8 mouse cellular contexts compared by ENCODE assay signal in the genomic region with DNA sequence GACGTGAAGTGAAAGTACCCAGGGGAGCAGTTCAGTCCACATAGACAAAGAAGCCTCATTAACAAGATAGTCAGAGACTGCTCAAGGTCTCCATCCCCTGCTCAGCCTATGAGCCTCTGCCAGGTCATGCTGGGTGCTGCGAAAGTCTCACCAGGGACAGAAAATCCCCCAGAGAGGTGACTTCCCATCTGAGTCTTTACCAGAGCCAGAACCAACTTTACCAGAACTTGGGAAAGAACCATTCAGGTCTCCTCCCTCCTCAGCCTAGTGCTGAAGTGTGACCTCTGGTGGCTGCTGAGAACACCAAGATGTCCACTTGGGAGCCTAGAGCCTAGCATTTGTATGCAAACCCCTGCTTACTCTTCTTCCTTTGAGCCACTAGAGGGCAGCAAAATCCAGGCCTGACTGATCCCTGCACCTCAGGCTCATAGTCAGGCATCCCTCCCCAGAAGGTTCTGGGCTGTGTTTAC. TPM values are rescaled to one million over a fixed set of nuclear protein-coding genes. Genes with fewer than 3 reads are reported as not detected.
DNase-seq lines count a peak whose midpoint lies in the region; ATAC-seq and TF ChIP-seq lines count a peak whose summit lies in the region.

No protein-coding gene starts in this region.

- H3K9ac ChIP-seq in embryonic facial prominence, embryonic 11.5 days (replicated peaks; ENCODE audit: low read length), result no peak overlapping the region
- no peak overlapping the region for H3K9ac ChIP-seq in heart, adult 2 months (ENCODE audit: low read depth, low read length)
- no peak overlapping the region for H3K9ac ChIP-seq in limb, embryonic 11.5 days (ENCODE audit: low read length)
- no peak overlapping the region for H3K9ac ChIP-seq in midbrain, embryonic 12.5 days (replicated peaks)

- peaks cover 3% of the 10 kb centered on the region; the same call in 1 of the 2 replicates for H3K4me1 ChIP-seq in embryonic facial prominence, embryonic 11.5 days (ENCODE audit: control insufficient read depth, insufficient read depth, low read length)
- H3K4me1 ChIP-seq in heart, adult 2 months (ENCODE audit: control insufficient read depth, insufficient read depth, low read length), result peaks cover 1% of the 10 kb centered on the region; the same call in 1 of the 2 replicates
- peaks cover 2% of the 10 kb centered on the region; the same call in 1 of the 2 replicates for H3K4me1 ChIP-seq in limb, embryonic 11.5 days (ENCODE audit: control insufficient read depth, insufficient read depth, low read length)
- peaks cover 44% of the 10 kb centered on the region for H3K4me1 ChIP-seq in midbrain, embryonic 12.5 days

- peaks cover 6% of the 10 kb centered on the region; the same call in 1 of the 2 replicates for H3K27me3 ChIP-seq in embryonic facial prominence, embryonic 11.5 days (ENCODE audit: control insufficient read depth, insufficient read depth, low read length)
- no peaks in the 10 kb centered on the region for H3K27me3 ChIP-seq in heart, adult 2 months (ENCODE audit: control insufficient read depth, insufficient read depth, low read length)
- H3K27me3 ChIP-seq in limb, embryonic 11.5 days (ENCODE audit: control insufficient read depth, insufficient read depth, low read length), result peaks cover 10% of the 10 kb centered on the region
- no peaks in the 10 kb centered on the region for H3K27me3 ChIP-seq in midbrain, embryonic 12.5 days

- 19% methylated on average over 2 of the region's 2 CpGs for WGBS in embryonic facial prominence, embryonic 11.5 days
- WGBS in heart, adult 2 months, result 8% methylated on average over 2 of the region's 2 CpGs
- WGBS in limb, embryonic 11.5 days, result 15% methylated on average over 2 of the region's 2 CpGs
- WGBS in midbrain, embryonic 12.5 days, result 10% methylated on average over 2 of the region's 2 CpGs

- H3K36me3 ChIP-seq in embryonic facial prominence, embryonic 11.5 days (replicated peaks; ENCODE audit: control insufficient read depth, insufficient read depth, low read depth, low read length), result no peaks in the 10 kb centered on the region
- no peaks in the 10 kb centered on the region for H3K36me3 ChIP-seq in heart, adult 2 months (ENCODE audit: control insufficient read depth, insufficient read depth, low read length)
- H3K36me3 ChIP-seq in limb, embryonic 11.5 days (ENCODE audit: control insufficient read depth, insufficient read depth, low read length), result no peaks in the 10 kb centered on the region
- H3K36me3 ChIP-seq in midbrain, embryonic 12.5 days, result no peaks in the 10 kb centered on the region

- peak; percentile 90 for TF ChIP-seq EP300 in heart, adult 2 months (IDR thresholded peaks at IDR 0.05; ENCODE audit: insufficient read depth, low read depth, low read length)

- H3K27ac ChIP-seq in embryonic facial prominence, embryonic 11.5 days (replicated peaks; ENCODE audit: low read depth, low read length), result no peak overlapping the region
- no peak overlapping the region; the same call in 1 of the 2 replicates for H3K27ac ChIP-seq in heart, adult 2 months
- no peak overlapping the region for H3K27ac ChIP-seq in limb, embryonic 11.5 days (replicated peaks; ENCODE audit: low read depth, low read length)
- H3K27ac ChIP-seq in midbrain, embryonic 12.5 days (replicated peaks), result no peak overlapping the region

- TF ChIP-seq CTCF in heart, adult 2 months (IDR thresholded peaks at IDR 0.05), result peak; percentile 98

- H3K4me3 ChIP-seq in embryonic facial prominence, embryonic 11.5 days (ENCODE audit: low read depth, low read length), result no peak overlapping the region
- no peak overlapping the region for H3K4me3 ChIP-seq in heart, adult 2 months
- H3K4me3 ChIP-seq in limb, embryonic 11.5 days (ENCODE audit: low read depth, low read length), result no peak overlapping the region
- H3K4me3 ChIP-seq in midbrain, embryonic 12.5 days, result no peak overlapping the region

- DNase-seq in 3134 (ENCODE audit: extremely low read depth, insufficient read length, low spot score), result peak; percentile 57
- DNase-seq in adrenal gland, adult 8-10 months, result peak; percentile 76
- peak; percentile 91 for DNase-seq in embryonic facial prominence, embryonic 11.5 days (ENCODE audit: low spot score)
- DNase-seq in heart, adult 2 months, result peak; percentile 75 to 83
- peak; percentile 75 for DNase-seq in kidney, adult 18-20 months
- DNase-seq in limb, embryonic 11.5 days (ENCODE audit: low spot score), result peak; percentile 79
- DNase-seq in spleen, adult 18-20 months, result peak; percentile 65 to 70

- no peaks in the 10 kb centered on the region for H3K79me2 ChIP-seq in heart, adult 2 months (replicated peaks; ENCODE audit: control insufficient read depth, insufficient read depth, low read length)

- TF ChIP-seq POLR2A in heart, adult 2 months (IDR thresholded peaks at IDR 0.05; ENCODE audit: insufficient read depth, low read depth, low read length), result no peak

- H3K9me3 ChIP-seq in embryonic facial prominence, embryonic 11.5 days (replicated peaks; ENCODE audit: control insufficient read depth, low read length), result no peaks in the 10 kb centered on the region
- H3K9me3 ChIP-seq in limb, embryonic 11.5 days (ENCODE audit: control insufficient read depth, low read length), result no peaks in the 10 kb centered on the region
- H3K9me3 ChIP-seq in midbrain, embryonic 12.5 days, result no peaks in the 10 kb centered on the region

- no peak overlapping the region for H3K4me2 ChIP-seq in embryonic facial prominence, embryonic 11.5 days (ENCODE audit: low read depth, low read length)
- H3K4me2 ChIP-seq in limb, embryonic 11.5 days (ENCODE audit: low read depth, severe bottlenecking), result no peak overlapping the region
- 0 out of 2 replicates have a peak overlapping the region, but pooled peaks have one; percentile 19 for H3K4me2 ChIP-seq in midbrain, embryonic 12.5 days (replicated peaks)

- intact Hi-C loops in heart, adult 2 months (cut with DNase I), result loop anchor here (1.0 to 2.0 kb wide), 4 partner anchors 21 to 123 kb away; a partner anchor contains a TSS

- no peak for ATAC-seq in embryonic facial prominence, embryonic 11.5 days (replicated peaks; ENCODE audit: insufficient number of reproducible peaks, low FRiP score, low TSS enrichment, low read depth)
- peak; percentile 75; the same call in 1 of the 2 replicates for ATAC-seq in limb, embryonic 11.5 days (ENCODE audit: insufficient number of reproducible peaks, low FRiP score, low TSS enrichment, low read depth)
- ATAC-seq in midbrain, embryonic 12.5 days (ENCODE audit: low FRiP score, low read depth), result peak; percentile 38

RNA-seq across cellular contexts. Expression of a gene that starts 15.8 kb away (rescaled TPM):
- 10 to 100 TPM in 1 of 4 experiments, 1 to 10 TPM in 3; 6.9 to 14.7 (median 8.7) TPM for total RNA-seq in adrenal gland, adult 8-10 months (2022)
- 0.35 and 0.71 TPM in 2 replicates for polyA plus RNA-seq in embryonic facial prominence, embryonic 11.5 days (2014; fragmentation: Nextera tagmentation; extraction: Ambion mirVana)
- total RNA-seq in heart, adult 2 months (2021), result 1 to 10 TPM; 6.1 to 7.0 TPM
- polyA plus RNA-seq in heart, adult 2 months (2012; rRNA removed), result 16.1 and 18.8 TPM in 2 replicates
- 0.77 and 1.3 TPM in 2 replicates for polyA plus RNA-seq in limb, embryonic 11.5 days (2014; fragmentation: Nextera tagmentation; extraction: Ambion mirVana)
- 0.78 and 1.0 TPM in 2 replicates for polyA plus RNA-seq in midbrain, embryonic 12.5 days (2016; fragmentation: Nextera tagmentation; extraction: Ambion mirVana)

RNA-seq across cellular contexts. Expression of a gene that starts 16.6 kb away (rescaled TPM):
- not detected for total RNA-seq in adrenal gland, adult 8-10 months (2022)
- 35.4 and 47.4 TPM in 2 replicates for polyA plus RNA-seq in embryonic facial prominence, embryonic 11.5 days (2014; fragmentation: Nextera tagmentation; extraction: Ambion mirVana)
- not detected for total RNA-seq in heart, adult 2 months (2021)
- 0.10 TPM in 1 of 2 replicates, not detected in the other for polyA plus RNA-seq in heart, adult 2 months (2012; rRNA removed)
- polyA plus RNA-seq in limb, embryonic 11.5 days (2014; fragmentation: Nextera tagmentation; extraction: Ambion mirVana), result 0.49 and 0.60 TPM in 2 replicates
- 800 and 870 TPM in 2 replicates for polyA plus RNA-seq in midbrain, embryonic 12.5 days (2016; fragmentation: Nextera tagmentation; extraction: Ambion mirVana)

RNA-seq across cellular contexts. Expression of a gene that starts 19.8 kb away (rescaled TPM):
- total RNA-seq in adrenal gland, adult 8-10 months (2022), result 10 to 100 TPM; 27.8 to 38.1 (median 34.0) TPM
- 43.6 and 48.8 TPM in 2 replicates for polyA plus RNA-seq in embryonic facial prominence, embryonic 11.5 days (2014; fragmentation: Nextera tagmentation; extraction: Ambion mirVana)
- total RNA-seq in heart, adult 2 months (2021), result 10 to 100 TPM; 40.7 to 43.9 TPM
- 59.6 and 81.2 TPM in 2 replicates for polyA plus RNA-seq in heart, adult 2 months (2012; rRNA removed)
- 50.0 and 51.4 TPM in 2 replicates for polyA plus RNA-seq in limb, embryonic 11.5 days (2014; fragmentation: Nextera tagmentation; extraction: Ambion mirVana)
- 48.5 and 50.2 TPM in 2 replicates for polyA plus RNA-seq in midbrain, embryonic 12.5 days (2016; fragmentation: Nextera tagmentation; extraction: Ambion mirVana)

RNA-seq across cellular contexts. Expression of a gene that starts 45.2 kb away (rescaled TPM):
- total RNA-seq in adrenal gland, adult 8-10 months (2022), result 100 to 1,000 TPM in 2 of 4 experiments, 10 to 100 TPM in 2; 21.8 to 161 (median 71.6) TPM
- 45.7 and 46.9 TPM in 2 replicates for polyA plus RNA-seq in embryonic facial prominence, embryonic 11.5 days (2014; fragmentation: Nextera tagmentation; extraction: Ambion mirVana)
- 10 to 100 TPM; 77.1 to 95.9 TPM for total RNA-seq in heart, adult 2 months (2021)
- polyA plus RNA-seq in heart, adult 2 months (2012; rRNA removed), result 77.3 and 110 TPM in 2 replicates
- polyA plus RNA-seq in limb, embryonic 11.5 days (2014; fragmentation: Nextera tagmentation; extraction: Ambion mirVana), result 37.4 and 41.9 TPM in 2 replicates
- polyA plus RNA-seq in midbrain, embryonic 12.5 days (2016; fragmentation: Nextera tagmentation; extraction: Ambion mirVana), result 33.2 and 36.0 TPM in 2 replicates

Comparison
In these comparisons a context has a peak if more than half of its experiments do, and no peak if none do; other contexts are left out.
1. RNA of a gene that starts 16.6 kb away (polyA plus RNA-seq): 800 to 870 TPM in midbrain, embryonic 12.5 days and 35.4 to 47.4 TPM in embryonic facial prominence, embryonic 11.5 days; 0.49 to 0.60 TPM in limb, embryonic 11.5 days and 0.10 TPM in heart, adult 2 months; every median in the first group is over 10 times any median in the second.
2. Peak in every context shown above with its lines, with median percentiles within 50 percentile points of each other: DNase-seq.